Mouse (Mus musculus) heart, adult 2 months (tissue): Measurements from ENCODE around the gene Pogk.

Experiments
- CTCF ChIP-seq: fragments of 200-600 bp; IDR thresholded peaks from 2 replicates; pipeline ENCODE4 v1.8.1; 2022; ENCODE audit warnings: antibody characterized with exemption, mild to moderate bottlenecking, moderate library complexity
- EP300 ChIP-seq: fragments of 200-500 bp; IDR thresholded peaks from 2 replicates; pipeline ENCODE4 v1.6.1; 2011; ENCODE audit warnings: low read depth, low read length, control low read depth; ENCODE audit not compliant: insufficient read depth
- POLR2A ChIP-seq: fragments of 200-500 bp; IDR thresholded peaks from 2 replicates; pipeline ENCODE4 v1.6.1; 2011; ENCODE audit warnings: mild to moderate bottlenecking, low read depth, low read length, control low read depth; ENCODE audit not compliant: insufficient read depth

DNA sequence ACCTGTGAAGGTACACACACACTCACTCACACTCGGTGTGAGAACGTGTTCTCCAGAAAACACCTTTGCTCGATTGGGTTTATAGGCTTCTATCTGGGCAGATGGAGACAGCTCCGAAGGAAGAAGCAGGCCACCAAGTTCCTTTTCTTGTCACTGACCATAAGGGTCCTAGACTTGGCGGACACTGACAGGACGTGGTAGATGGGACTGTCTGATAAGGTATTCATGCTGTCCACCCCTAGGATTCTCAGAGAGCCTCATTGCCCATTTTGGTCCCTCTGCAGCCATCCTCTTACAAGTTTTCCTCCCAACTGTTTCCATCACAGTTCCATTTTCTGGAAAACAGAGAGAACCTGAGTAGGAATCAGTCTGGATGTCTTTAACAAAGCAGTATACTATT, 13.3 kb downstream of the Pogk start:
- TF ChIP-seq CTCF: no peak
- TF ChIP-seq EP300: no peak
- TF ChIP-seq POLR2A: no peak
